Mouse (Mus musculus): ENCODE results near the gene Tyk2. TPM values are rescaled to one million over a fixed set of nuclear protein-coding genes. Genes with fewer than 3 reads are reported as not detected.

Gene Tyk2
- polyA plus RNA-seq, 1 experiment from 2014 or later = 16.0 TPM

DNA sequence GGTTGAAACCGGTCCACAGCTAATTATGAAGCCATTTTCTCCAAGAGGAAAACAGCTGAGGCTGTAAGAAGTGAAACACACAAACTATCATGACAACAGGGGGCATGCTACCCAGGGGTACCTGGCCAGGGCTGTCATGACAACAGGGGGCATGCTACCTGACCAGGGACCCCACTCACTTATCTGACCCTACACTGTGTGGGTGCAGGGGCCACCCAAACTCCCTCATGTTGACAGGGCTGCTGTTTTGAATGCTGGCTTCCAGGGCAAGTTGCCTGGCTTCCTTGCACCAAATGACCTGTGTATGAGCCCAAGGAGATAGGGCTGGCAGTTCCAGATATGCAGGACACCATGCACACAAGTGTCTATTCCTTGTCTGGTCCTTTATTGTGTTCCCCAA lies 40.5 kb downstream of the Tyk2 start:
- peak overlapping the region; percentile 79 for H3K4me2 ChIP-seq (replicated peaks)
- no peak for ATAC-seq (ENCODE audit: insufficient number of reproducible peaks, low FRiP score, low TSS enrichment, low read depth)
- 90% methylated on average over 1 of the region's 1 CpGs for WGBS
- peak overlapping the region; percentile 81 for H3K4me3 ChIP-seq (replicated peaks)
- H3K9me3 ChIP-seq (replicated peaks) = no peaks in the 10 kb centered on the region
- H3K36me3 ChIP-seq = peaks cover 48% of the 10 kb centered on the region
- peak overlapping the region; percentile 21; the same call in 1 of the 2 replicates for H3K9ac ChIP-seq
- no peaks in the 10 kb centered on the region for H3K27me3 ChIP-seq
- H3K4me1 ChIP-seq = peaks cover 17% of the 10 kb centered on the region
- no peak overlapping the region for H3K27ac ChIP-seq (replicated peaks)

DNA sequence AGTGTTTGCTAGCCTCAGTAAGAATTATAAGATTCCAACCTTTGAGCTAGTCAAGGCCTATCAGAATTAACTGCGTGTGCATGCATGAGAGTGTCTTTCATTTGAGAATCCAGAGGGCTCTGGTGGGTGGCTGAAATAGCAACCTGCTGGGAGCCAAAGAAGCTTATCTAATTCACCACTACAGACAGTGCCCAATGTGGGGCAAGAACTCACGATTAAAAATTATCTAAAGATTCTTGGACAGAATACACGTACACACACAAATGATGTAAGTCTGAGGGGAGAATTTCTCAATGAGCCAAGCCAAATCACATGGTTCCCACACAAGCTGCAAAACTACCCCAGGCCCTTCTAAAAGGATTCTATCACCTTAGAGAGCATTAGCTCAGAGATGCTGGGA lies 47.7 kb downstream of the Tyk2 start:
- Histone ChIP-seq H3K9me3 (replicated peaks) (no peaks in the 10 kb centered on the region), H3K36me3 (peaks cover 93% of the 10 kb centered on the region), H3K4me2 (replicated peaks) (no peak overlapping the region), H3K4me3 (replicated peaks) (no peak overlapping the region), H3K9ac (no peak overlapping the region), H3K27me3 (no peaks in the 10 kb centered on the region), H3K4me1 (no peaks in the 10 kb centered on the region), H3K27ac (replicated peaks) (no peak overlapping the region)
- no peak for ATAC-seq (ENCODE audit: insufficient number of reproducible peaks, low FRiP score, low TSS enrichment, low read depth)
- 93% methylated on average over 3 of the region's 3 CpGs for WGBS

DNA sequence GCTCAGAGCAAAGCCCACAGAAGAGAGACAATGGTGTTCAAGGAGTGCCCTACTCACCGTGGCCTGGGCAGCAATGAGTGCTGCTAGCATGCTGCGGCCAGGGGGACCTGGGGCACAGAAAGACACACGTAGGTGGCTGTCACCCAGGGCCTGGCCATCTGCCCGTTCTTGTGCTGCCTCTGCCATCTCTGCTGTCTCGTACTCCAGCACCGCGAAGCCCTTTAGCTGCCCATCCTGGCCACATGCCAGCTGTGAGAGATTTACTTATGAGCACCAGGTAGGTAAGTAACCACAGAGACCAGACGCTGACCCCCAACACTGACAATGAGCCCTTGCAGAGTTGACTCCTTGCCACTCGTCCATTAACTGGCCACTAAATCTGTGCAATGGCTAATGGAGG lies 49.9 kb downstream of the Tyk2 start:
- no peaks in the 10 kb centered on the region for H3K27me3 ChIP-seq
- no peaks in the 10 kb centered on the region for H3K9me3 ChIP-seq (replicated peaks)
- H3K27ac ChIP-seq (replicated peaks) = no peak overlapping the region
- ATAC-seq (ENCODE audit: insufficient number of reproducible peaks, low FRiP score, low TSS enrichment, low read depth) = no peak
- 87% methylated on average over 9 of the region's 9 CpGs for WGBS
- no peaks in the 10 kb centered on the region for H3K4me1 ChIP-seq
- H3K4me3 ChIP-seq (replicated peaks) = no peak overlapping the region
- H3K36me3 ChIP-seq = peaks cover 93% of the 10 kb centered on the region
- no peak overlapping the region for H3K9ac ChIP-seq
- no peak overlapping the region for H3K4me2 ChIP-seq (replicated peaks)

DNA sequence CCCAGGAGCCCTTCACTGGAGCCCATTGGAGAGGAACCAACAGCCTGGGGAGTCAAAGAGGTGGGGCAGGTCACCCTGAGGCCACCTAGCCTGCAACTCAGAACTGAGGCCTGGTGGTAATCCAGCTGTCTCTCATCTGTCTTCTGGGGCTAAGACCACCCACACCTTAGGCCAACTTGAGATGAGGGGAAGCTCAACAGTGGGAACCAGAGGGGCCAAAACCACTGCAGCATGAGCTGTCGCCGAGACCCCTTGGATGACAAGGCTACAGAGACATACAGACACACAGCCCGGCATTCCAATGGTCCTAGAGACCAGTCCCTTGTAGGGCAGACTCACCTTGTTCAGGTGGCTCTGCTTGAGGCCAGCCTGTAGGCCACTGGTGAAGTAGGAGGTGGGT lies 55.4 kb downstream of the Tyk2 start:
- no peak overlapping the region for H3K4me2 ChIP-seq (replicated peaks)
- H3K4me1 ChIP-seq = peaks cover 15% of the 10 kb centered on the region
- ATAC-seq (ENCODE audit: insufficient number of reproducible peaks, low FRiP score, low TSS enrichment, low read depth) = no peak
- H3K9me3 ChIP-seq (replicated peaks) = no peaks in the 10 kb centered on the region
- no peak overlapping the region for H3K4me3 ChIP-seq (replicated peaks)
- no peak overlapping the region for H3K27ac ChIP-seq (replicated peaks)
- H3K36me3 ChIP-seq = peaks cover 64% of the 10 kb centered on the region
- H3K9ac ChIP-seq = no peak overlapping the region
- 89% methylated on average over 3 of the region's 3 CpGs for WGBS
- H3K27me3 ChIP-seq = no peaks in the 10 kb centered on the region

DNA sequence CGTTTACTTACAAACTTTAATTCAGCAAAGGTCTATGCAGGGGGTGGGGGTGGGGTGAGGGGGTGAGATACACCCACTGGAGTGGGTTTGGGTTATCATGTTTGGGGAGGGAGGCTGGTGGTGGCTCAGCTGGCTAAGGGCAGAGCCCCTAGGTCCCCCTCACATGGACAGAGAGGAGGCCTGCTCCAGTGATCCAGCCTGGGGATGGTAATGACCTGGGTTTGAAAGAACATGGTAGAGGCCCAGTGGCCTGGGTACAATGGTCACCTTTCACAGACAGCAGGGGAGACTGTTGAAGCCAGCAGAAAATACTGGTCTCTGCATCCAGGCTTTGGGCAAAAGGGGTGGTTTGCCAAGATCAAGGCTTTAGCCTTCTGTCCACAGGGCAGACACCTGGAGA lies 56.9 kb downstream of the Tyk2 start:
- Histone ChIP-seq H3K27me3 (no peaks in the 10 kb centered on the region), H3K36me3 (peaks cover 54% of the 10 kb centered on the region), H3K4me2 (replicated peaks) (peak overlapping the region; percentile 85; the same call in 1 of the 2 replicates), H3K4me1 (peaks cover 15% of the 10 kb centered on the region), H3K9ac (no peak overlapping the region), H3K27ac (replicated peaks) (no peak overlapping the region), H3K4me3 (replicated peaks) (no peak overlapping the region), H3K9me3 (replicated peaks) (no peaks in the 10 kb centered on the region)
- no peak for ATAC-seq (ENCODE audit: insufficient number of reproducible peaks, low FRiP score, low TSS enrichment, low read depth)
- WGBS = 77% methylated on average over 1 of the region's 1 CpGs

DNA sequence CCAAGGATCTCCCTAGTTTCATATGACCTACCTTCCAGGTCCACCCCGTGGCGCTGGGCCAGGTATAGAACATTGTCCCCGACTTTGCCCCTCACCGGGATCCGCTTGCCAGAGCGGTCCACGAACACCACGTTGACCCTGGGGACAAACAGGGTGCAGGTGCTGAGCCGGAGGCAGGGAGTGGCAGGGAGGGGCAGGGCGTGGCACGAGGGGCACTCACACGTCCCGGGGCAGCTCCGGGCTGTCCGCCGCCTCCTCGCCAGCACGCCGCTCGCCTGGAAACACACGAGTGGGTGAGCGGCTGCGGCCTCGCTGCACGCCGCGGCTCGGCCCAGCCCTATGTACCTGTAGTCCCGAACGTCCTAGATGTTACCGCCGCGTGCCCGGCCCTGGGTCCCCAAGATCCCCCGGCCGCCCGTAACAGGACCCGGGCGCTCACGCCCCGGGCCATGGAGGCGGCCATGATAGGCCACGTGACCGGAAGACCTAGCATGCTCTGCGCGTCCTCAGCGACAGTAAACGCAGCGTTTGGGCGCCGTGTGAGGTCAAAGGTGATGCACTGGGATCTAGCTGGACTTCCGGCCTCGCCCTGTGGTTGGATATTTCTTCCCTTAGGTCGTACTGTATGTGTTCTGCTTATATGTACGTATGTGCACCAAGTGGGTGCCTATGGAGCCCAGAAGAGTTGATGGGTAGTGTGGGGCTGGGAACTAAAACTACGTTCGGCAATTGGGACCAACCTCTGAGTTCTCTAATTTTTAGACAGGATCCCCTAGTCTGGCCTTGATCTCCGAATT lies 57.8 kb downstream of the Tyk2 start, which contains the start of the genes Gm49373 and Fdx1l:
Gene Gm49373 (minus strand): TSS at position 53 of the 797 bp plus-strand sequence.
Gene Fdx1l (minus strand): TSS at position 571 of the 797 bp plus-strand sequence.
- peak within 1 kb of the TSS; percentile 93 for H3K4me3 ChIP-seq (replicated peaks)
- H3K4me2 ChIP-seq (replicated peaks) = peak within 1 kb of the TSS; percentile 85
- H3K27ac ChIP-seq (replicated peaks) = peak within 1 kb of the TSS; percentile 73
- peaks cover 45% of the 10 kb centered on the region for H3K36me3 ChIP-seq
- WGBS = 2% methylated on average over 58 of the region's 58 CpGs
- H3K27me3 ChIP-seq = no peaks in the 10 kb centered on the region
- peaks cover 15% of the 10 kb centered on the region for H3K4me1 ChIP-seq
- peak within 1 kb of the TSS; percentile 80 for H3K9ac ChIP-seq
- peak; percentile 91 for ATAC-seq (ENCODE audit: insufficient number of reproducible peaks, low FRiP score, low TSS enrichment, low read depth)
- no peaks in the 10 kb centered on the region for H3K9me3 ChIP-seq (replicated peaks)

DNA sequence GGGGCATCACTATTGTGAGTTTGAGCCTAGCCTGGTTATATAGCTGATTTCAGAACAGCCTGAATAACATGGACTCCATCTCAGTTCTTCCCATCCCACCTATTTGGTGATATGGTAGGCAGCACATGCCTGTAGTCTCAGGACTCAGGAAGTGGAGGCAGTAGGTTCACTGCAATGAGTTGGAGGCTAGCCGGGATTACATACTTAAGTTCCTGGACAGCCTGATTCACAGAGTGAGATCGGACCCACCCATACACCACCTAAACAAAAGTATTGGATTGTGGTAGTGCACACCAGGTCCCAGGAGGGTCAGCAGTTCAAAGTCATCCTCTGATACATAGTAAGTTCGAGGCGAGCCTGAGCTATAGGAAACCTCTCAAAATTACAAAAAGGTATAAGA lies 58.4 kb downstream of the Tyk2 start:
- Histone ChIP-seq H3K9me3 (replicated peaks) (no peaks in the 10 kb centered on the region), H3K9ac (peak overlapping the region; percentile 80), H3K4me3 (replicated peaks) (peak overlapping the region; percentile 93), H3K4me2 (replicated peaks) (peak overlapping the region; percentile 85), H3K36me3 (peaks cover 42% of the 10 kb centered on the region), H3K27ac (replicated peaks) (no peak overlapping the region), H3K27me3 (no peaks in the 10 kb centered on the region), H3K4me1 (peaks cover 15% of the 10 kb centered on the region)
- no peak for ATAC-seq (ENCODE audit: insufficient number of reproducible peaks, low FRiP score, low TSS enrichment, low read depth)
- 11% methylated on average over 4 of the region's 4 CpGs for whole genome bisulfite sequencing

DNA sequence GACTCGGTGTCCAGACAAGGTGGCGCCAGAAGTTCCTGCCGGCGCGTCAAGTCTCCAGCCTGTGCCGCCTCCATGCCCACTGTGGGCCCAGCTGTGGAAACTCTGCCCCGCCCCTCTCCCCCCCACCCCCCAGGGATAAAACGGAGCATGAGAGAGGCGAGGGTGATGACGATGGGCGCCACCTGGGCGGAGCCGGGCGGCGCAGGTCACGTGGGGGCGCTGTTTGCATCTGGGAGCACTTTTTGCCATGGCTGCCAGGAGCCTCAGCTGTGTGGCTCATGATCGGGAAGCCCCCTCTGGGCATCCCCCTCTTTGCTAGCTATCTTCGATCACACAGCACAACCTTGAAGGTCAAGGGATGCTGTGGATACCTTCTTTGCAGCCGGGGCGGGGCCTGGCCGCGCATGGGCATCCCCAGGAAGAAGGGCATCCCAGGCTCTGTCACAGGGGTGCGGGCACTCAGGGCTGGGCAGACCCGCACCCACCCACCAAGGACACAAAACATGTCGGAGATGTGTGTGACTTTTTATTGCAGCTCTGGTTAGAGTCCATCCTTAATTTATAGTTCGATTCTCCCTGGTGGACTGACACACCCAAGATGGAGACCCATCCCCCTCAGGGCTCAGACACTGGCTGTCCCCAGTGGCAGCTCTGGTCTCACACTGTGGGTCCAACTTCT lies 63.9 kb downstream of the Tyk2 start, which contains the start of gene Zglp1:
Gene Zglp1 (minus strand): TSS at position 88 of the 679 bp plus-strand sequence.
- Histone ChIP-seq H3K4me2 (replicated peaks) (no peak within 1 kb of the TSS), H3K4me1 (peaks cover 4% of the 10 kb centered on the region; the same call in 1 of the 2 replicates), H3K9ac (no peak within 1 kb of the TSS), H3K36me3 (peaks cover 44% of the 10 kb centered on the region), H3K4me3 (replicated peaks) (no peak within 1 kb of the TSS), H3K27ac (replicated peaks) (no peak within 1 kb of the TSS), H3K27me3 (no peaks in the 10 kb centered on the region), H3K9me3 (replicated peaks) (no peaks in the 10 kb centered on the region)
- 87% methylated on average over 27 of the region's 27 CpGs for WGBS
- no peak for ATAC-seq (ENCODE audit: insufficient number of reproducible peaks, low FRiP score, low TSS enrichment, low read depth)

DNA sequence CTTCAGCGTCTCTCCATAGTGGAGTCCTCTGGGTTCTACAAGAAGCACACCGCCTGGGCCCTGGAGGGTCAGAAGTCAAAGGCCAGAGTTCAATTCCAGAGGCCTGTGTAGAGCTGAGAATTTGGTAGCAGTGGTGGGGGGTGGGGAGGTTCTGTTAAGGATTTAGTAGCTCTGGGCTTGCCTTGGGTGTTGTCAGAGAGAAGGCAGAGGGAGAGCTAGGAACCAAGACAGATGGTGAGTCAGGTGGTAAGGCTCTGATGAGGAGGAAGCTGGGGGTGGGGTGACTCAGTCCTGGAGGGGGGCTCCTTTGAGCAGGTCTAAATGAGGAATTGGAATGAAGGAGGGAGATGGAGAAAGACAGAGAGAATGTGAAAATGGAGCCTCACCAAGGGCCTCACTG lies 68.1 kb downstream of the Tyk2 start:
- Histone ChIP-seq H3K9ac (no peak overlapping the region), H3K9me3 (replicated peaks) (no peaks in the 10 kb centered on the region), H3K27ac (replicated peaks) (no peak overlapping the region), H3K4me2 (replicated peaks) (no peak overlapping the region), H3K27me3 (no peaks in the 10 kb centered on the region), H3K4me3 (replicated peaks) (no peak overlapping the region), H3K4me1 (no peaks in the 10 kb centered on the region), H3K36me3 (peaks cover 39% of the 10 kb centered on the region)
- no peak for ATAC-seq (ENCODE audit: insufficient number of reproducible peaks, low FRiP score, low TSS enrichment, low read depth)
- 76% methylated on average over 2 of the region's 2 CpGs for WGBS
